Mouse (Mus musculus): ENCODE results near the gene Mapk8ip1.

DNA sequence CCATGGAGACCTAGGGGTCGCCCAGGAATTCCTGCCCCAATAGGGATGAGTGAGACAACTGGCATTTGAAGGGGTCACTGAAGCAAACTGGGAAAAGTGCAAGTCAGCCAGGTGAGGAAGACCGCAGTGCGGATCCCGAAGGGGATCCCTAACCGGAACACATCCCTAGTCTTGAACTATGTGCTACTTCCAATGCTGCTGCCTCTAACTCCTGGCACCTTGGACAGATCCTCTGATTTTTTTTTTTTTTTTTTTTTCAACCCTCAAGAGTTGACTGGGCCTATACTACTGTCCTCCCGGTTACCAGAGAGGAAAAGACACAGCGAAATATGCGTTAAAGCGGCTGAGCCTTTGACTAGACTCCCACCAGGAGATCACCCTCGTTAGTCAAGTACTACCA lies 11.4 kb downstream of the Mapk8ip1 start:
- TF ChIP-seq CTCF (IDR thresholded peaks at IDR 0.05; ENCODE audit: low read depth), result no peak
- TF ChIP-seq EP300 (IDR thresholded peaks at IDR 0.05; ENCODE audit: low read depth), result no peak

Measured in liver, postnatal 0 days (tissue).